26 mouse cellular contexts compared by ENCODE assay signal in genomic region chr5:66933134-66933804, GRCm38 (mm10).
DNase-seq lines count a peak whose midpoint lies in the region; ATAC-seq and TF ChIP-seq lines count a peak whose summit lies in the region.
"Had no signal": no experiment of that assay in that cellular context is flagged by ENCODE, and none has a peak within 500 bp of the region (broad histone marks: within the 10 kb centered on the region; RNA-seq: fewer than 3 reads in every experiment).

No protein-coding gene starts in this region.

- no peak for DNase-seq in kidney, postnatal 10 days
- DNase-seq in limb, embryonic 10.5 days (ENCODE audit: low spot score) = no peak
- no peak for DNase-seq in midbrain, postnatal 0 days (ENCODE audit: low spot score)
- no peak for DNase-seq in left cerebral cortex, adult 8-10 months (ENCODE audit: low spot score in 2 of 2)
- DNase-seq: adrenal gland, postnatal 10 days; adrenal gland, postnatal 36 days; cerebellum, adult 11-12 months; cerebellum, adult 8-10 months; cerebellum, postnatal 10 days; cerebellum, postnatal 36 days; embryo, embryonic 11 days; gastrocnemius, postnatal 10 days; gastrocnemius, postnatal 36 days had no signal

- H3K27me3 ChIP-seq in kidney, embryonic 14.5 days (ENCODE audit: control insufficient read depth, insufficient read depth, low read length) = no peaks in the 10 kb centered on the region
- H3K27me3 ChIP-seq in limb, embryonic 12.5 days = no peaks in the 10 kb centered on the region
- H3K27me3 ChIP-seq in limb, embryonic 10.5 days (ENCODE audit: low read depth, poor library complexity, severe bottlenecking) = no peaks in the 10 kb centered on the region
- no peaks in the 10 kb centered on the region for H3K27me3 ChIP-seq in midbrain, embryonic 16.5 days (ENCODE audit: control insufficient read depth, insufficient read depth, low read depth, low read length)
- H3K27me3 ChIP-seq in midbrain, embryonic 13.5 days = no peaks in the 10 kb centered on the region
- no peaks in the 10 kb centered on the region for H3K27me3 ChIP-seq in midbrain, postnatal 0 days (ENCODE audit: insufficient read depth, low read length)
- H3K27me3 ChIP-seq: embryonic facial prominence, embryonic 13.5 days; forebrain, embryonic 13.5 days; hindbrain, embryonic 12.5 days; hindbrain, embryonic 15.5 days had no signal

- no peak for TF ChIP-seq CTCF in midbrain, postnatal 0 days (IDR thresholded peaks at IDR 0.05)

- H3K4me1 ChIP-seq in kidney, embryonic 14.5 days (ENCODE audit: control insufficient read depth, insufficient read depth, low read length) = 0 out of 2 replicates have a peak, but pooled peaks cover 5% of the 10 kb centered on the region
- peaks cover 5% of the 10 kb centered on the region for H3K4me1 ChIP-seq in limb, embryonic 12.5 days (replicated peaks)
- H3K4me1 ChIP-seq in limb, embryonic 10.5 days = peaks cover 41% of the 10 kb centered on the region
- peaks cover 2% of the 10 kb centered on the region; the same call in 1 of the 2 replicates for H3K4me1 ChIP-seq in midbrain, embryonic 16.5 days (ENCODE audit: control insufficient read depth, insufficient read depth, low read length)
- 0 out of 2 replicates have a peak, but pooled peaks cover 6% of the 10 kb centered on the region for H3K4me1 ChIP-seq in midbrain, embryonic 13.5 days (replicated peaks)
- H3K4me1 ChIP-seq in midbrain, postnatal 0 days (ENCODE audit: insufficient read depth, low read length) = no peaks in the 10 kb centered on the region
- H3K4me1 ChIP-seq: forebrain, embryonic 13.5 days; hindbrain, embryonic 15.5 days had no signal

- no peak overlapping the region for H3K9ac ChIP-seq in kidney, embryonic 14.5 days (ENCODE audit: low read depth, low read length)
- H3K9ac ChIP-seq in limb, embryonic 12.5 days (replicated peaks) = no peak overlapping the region
- no peak overlapping the region for H3K9ac ChIP-seq in midbrain, embryonic 16.5 days (ENCODE audit: low read depth, low read length)
- no peak overlapping the region for H3K9ac ChIP-seq in midbrain, embryonic 13.5 days (replicated peaks)
- H3K9ac ChIP-seq in midbrain, postnatal 0 days (replicated peaks; ENCODE audit: low read length, poor library complexity, severe bottlenecking) = no peak overlapping the region
- H3K9ac ChIP-seq: embryonic facial prominence, embryonic 13.5 days; forebrain, embryonic 13.5 days; hindbrain, embryonic 12.5 days; hindbrain, embryonic 15.5 days had no signal

- H3K9me3 ChIP-seq in kidney, embryonic 14.5 days (ENCODE audit: control insufficient read depth, low read length) = no peaks in the 10 kb centered on the region
- H3K9me3 ChIP-seq in limb, embryonic 12.5 days = no peaks in the 10 kb centered on the region
- H3K9me3 ChIP-seq in limb, embryonic 10.5 days (replicated peaks) = no peaks in the 10 kb centered on the region
- H3K9me3 ChIP-seq in midbrain, embryonic 16.5 days (replicated peaks; ENCODE audit: control insufficient read depth, low read length, poor library complexity, severe bottlenecking) = no peaks in the 10 kb centered on the region
- no peaks in the 10 kb centered on the region for H3K9me3 ChIP-seq in midbrain, embryonic 13.5 days
- H3K9me3 ChIP-seq in midbrain, postnatal 0 days (ENCODE audit: low read length) = no peaks in the 10 kb centered on the region
- H3K9me3 ChIP-seq: embryonic facial prominence, embryonic 13.5 days; forebrain, embryonic 10.5 days; forebrain, embryonic 13.5 days; hindbrain, embryonic 12.5 days; hindbrain, embryonic 15.5 days had no signal

- WGBS in kidney, embryonic 14.5 days = 30% methylated on average over 10 of the region's 10 CpGs
- 37% methylated on average over 10 of the region's 10 CpGs for WGBS in limb, embryonic 12.5 days
- 47% methylated on average over 10 of the region's 10 CpGs for WGBS in limb, embryonic 10.5 days
- 44% methylated on average over 10 of the region's 10 CpGs for WGBS in midbrain, embryonic 16.5 days
- WGBS in midbrain, embryonic 13.5 days = 57% methylated on average over 10 of the region's 10 CpGs
- 42% methylated on average over 10 of the region's 10 CpGs for WGBS in midbrain, postnatal 0 days

- H3K4me2 ChIP-seq in kidney, embryonic 14.5 days (replicated peaks; ENCODE audit: low read depth, low read length) = no peak overlapping the region
- no peak overlapping the region for H3K4me2 ChIP-seq in limb, embryonic 12.5 days
- no peak overlapping the region for H3K4me2 ChIP-seq in midbrain, embryonic 16.5 days (ENCODE audit: low read length)
- H3K4me2 ChIP-seq in midbrain, embryonic 13.5 days (replicated peaks) = no peak overlapping the region
- no peak overlapping the region for H3K4me2 ChIP-seq in midbrain, postnatal 0 days (ENCODE audit: low read depth, low read length, poor library complexity, severe bottlenecking)
- H3K4me2 ChIP-seq: embryonic facial prominence, embryonic 13.5 days; forebrain, embryonic 13.5 days; heart, embryonic 11.5 days; hindbrain, embryonic 12.5 days; hindbrain, embryonic 15.5 days had no signal

- H3K36me3 ChIP-seq in kidney, embryonic 14.5 days (ENCODE audit: control insufficient read depth, insufficient read depth, low read length) = no peaks in the 10 kb centered on the region
- H3K36me3 ChIP-seq in limb, embryonic 12.5 days = no peaks in the 10 kb centered on the region
- H3K36me3 ChIP-seq in limb, embryonic 10.5 days = no peaks in the 10 kb centered on the region
- H3K36me3 ChIP-seq in midbrain, embryonic 16.5 days (ENCODE audit: control insufficient read depth, insufficient read depth, low read length) = no peaks in the 10 kb centered on the region
- H3K36me3 ChIP-seq in midbrain, embryonic 13.5 days = no peaks in the 10 kb centered on the region
- H3K36me3 ChIP-seq in midbrain, postnatal 0 days (ENCODE audit: insufficient read depth, low read length) = no peaks in the 10 kb centered on the region
- H3K36me3 ChIP-seq: embryonic facial prominence, embryonic 13.5 days; forebrain, embryonic 10.5 days; hindbrain, embryonic 12.5 days; hindbrain, embryonic 15.5 days had no signal

- no peak overlapping the region for H3K27ac ChIP-seq in kidney, embryonic 14.5 days (ENCODE audit: low read depth, low read length)
- H3K27ac ChIP-seq in limb, embryonic 12.5 days = peak overlapping the region; percentile 35; the same call in 1 of the 2 replicates
- H3K27ac ChIP-seq in limb, embryonic 10.5 days = no peak overlapping the region
- H3K27ac ChIP-seq in midbrain, embryonic 16.5 days (ENCODE audit: low read length) = no peak overlapping the region
- H3K27ac ChIP-seq in midbrain, embryonic 13.5 days = no peak overlapping the region
- 0 out of 2 replicates have a peak overlapping the region, but pooled peaks have one; percentile 12 for H3K27ac ChIP-seq in midbrain, postnatal 0 days (ENCODE audit: low read depth, low read length)
- H3K27ac ChIP-seq: embryonic facial prominence, embryonic 13.5 days; forebrain, embryonic 10.5 days; forebrain, embryonic 13.5 days; hindbrain, embryonic 12.5 days; hindbrain, embryonic 15.5 days had no signal

- H3K4me3 ChIP-seq in kidney, embryonic 14.5 days (ENCODE audit: low read length) = no peak overlapping the region
- no peak overlapping the region for H3K4me3 ChIP-seq in limb, embryonic 12.5 days (replicated peaks)
- no peak overlapping the region for H3K4me3 ChIP-seq in limb, embryonic 10.5 days
- H3K4me3 ChIP-seq in midbrain, embryonic 16.5 days (ENCODE audit: low read depth, low read length) = no peak overlapping the region
- H3K4me3 ChIP-seq in midbrain, embryonic 13.5 days (replicated peaks) = no peak overlapping the region
- H3K4me3 ChIP-seq in midbrain, postnatal 0 days (ENCODE audit: low read depth, low read length) = no peak overlapping the region
- H3K4me3 ChIP-seq: embryonic facial prominence, embryonic 13.5 days; erythroblast, embryonic 14.5 days; forebrain, embryonic 10.5 days; forebrain, embryonic 13.5 days; hindbrain, embryonic 12.5 days; hindbrain, embryonic 15.5 days had no signal

- 0 out of 2 replicates have a peak, but pooled peaks have one; percentile 16 for ATAC-seq in kidney, embryonic 14.5 days (ENCODE audit: low FRiP score, low TSS enrichment)
- ATAC-seq in limb, embryonic 12.5 days (ENCODE audit: insufficient number of reproducible peaks, insufficient read depth, low FRiP score, low TSS enrichment, low read depth) = no peak
- ATAC-seq in midbrain, embryonic 16.5 days = peak; percentile 48; the same call in 1 of the 2 replicates
- no peak for ATAC-seq in midbrain, embryonic 13.5 days
- no peak; the same call in 1 of the 2 replicates for ATAC-seq in midbrain, postnatal 0 days (ENCODE audit: low FRiP score)
- ATAC-seq: activated CD4-positive, CD25-positive, alpha-beta regulatory T cell, adult 4 months; forebrain, embryonic 13.5 days; forebrain, embryonic 16.5 days had no signal

Comparison
In these comparisons a context has a peak if more than half of its experiments do, and no peak if none do; other contexts are left out.
1. ATAC-seq: peak in kidney, embryonic 14.5 days (single experiment) and midbrain, embryonic 16.5 days (single experiment); none in limb, embryonic 12.5 days (single experiment), midbrain, embryonic 13.5 days (single experiment) and midbrain, postnatal 0 days (single experiment).
2. H3K27ac ChIP-seq: peak in limb, embryonic 12.5 days (single experiment) and midbrain, postnatal 0 days (single experiment); none in kidney, embryonic 14.5 days (single experiment), limb, embryonic 10.5 days (single experiment), midbrain, embryonic 16.5 days (single experiment) and midbrain, embryonic 13.5 days (single experiment).